Mouse (Mus musculus) midbrain, embryonic 14.5 days (tissue): ENCODE results near the gene Tbrg1. TPM values are rescaled to one million over a fixed set of nuclear protein-coding genes. Genes with fewer than 3 reads are reported as not detected.

Source experiments
- ATAC-seq: fragments of 200-750 bp; cut with Nextera tagmentation; 2 replicates; pipeline ENCODE4 v1.8.0; 2017; ENCODE audit warnings: moderate number of reproducible peaks, moderate library complexity; ENCODE audit not compliant: low FRiP score, low TSS enrichment
- DNase-seq: peaks from one replicate; pipeline ENCODE4 v3.0.0-alpha.2; 2015
- H3K27ac ChIP-seq: fragments of 300-500 bp; sonication (generic); replicated peaks from 2 replicates; pipeline ENCODE4 v1.5.1; 2014; ENCODE audit warnings: mild to moderate bottlenecking, low read depth, low read length, moderate library complexity
- H3K27me3 ChIP-seq: fragments of 300-500 bp; sonication (generic); 2 replicates; pipeline ENCODE4 v1.6.1; 2014; ENCODE audit warnings: low read length, control low read depth, mixed read lengths; ENCODE audit not compliant: control insufficient read depth, insufficient read depth
- H3K36me3 ChIP-seq: fragments of 300-500 bp; sonication (generic); 2 replicates; pipeline ENCODE4 v1.6.1; 2014; ENCODE audit warnings: low read length, control low read depth; ENCODE audit not compliant: control insufficient read depth, insufficient read depth
- H3K4me1 ChIP-seq: fragments of 300-500 bp; sonication (generic); 2 replicates; pipeline ENCODE4 v1.6.1; 2014; ENCODE audit warnings: mild to moderate bottlenecking, antibody characterized with exemption, low read length, control low read depth; ENCODE audit not compliant: control insufficient read depth, insufficient read depth
- H3K4me2 ChIP-seq: fragments of 300-500 bp; sonication (generic); 2 replicates; pipeline ENCODE4 v1.6.1; 2014; ENCODE audit warnings: mild to moderate bottlenecking, low read length, moderate library complexity
- H3K4me3 ChIP-seq: fragments of 300-500 bp; sonication (generic); replicated peaks from 2 replicates; pipeline ENCODE4 v1.5.1; 2014; ENCODE audit warnings: low read depth, low read length
- H3K9ac ChIP-seq: fragments of 300-500 bp; sonication (generic); replicated peaks from 2 replicates; pipeline ENCODE4 v1.6.1; 2014; ENCODE audit warnings: mild to moderate bottlenecking, low read length, moderate library complexity
- H3K9me3 ChIP-seq: fragments of 300-500 bp; sonication (generic); 2 replicates; pipeline ENCODE4 v1.6.1; 2016; ENCODE audit warnings: low read length, control low read depth, mixed read lengths; ENCODE audit not compliant: control insufficient read depth
- WGBS: fragments of 180-500 bp; shearing (Covaris S2); extraction: QIAGEN DNeasy Blood & Tissue Kit; methylation state at CpG from one replicate; pipeline ENCODE4 v1.1.7; 2014; 5-methylcytosine and 5-hydroxymethylcytosine counted together
- polyA plus RNA-seq: library from polyadenylated mRNA; unstranded; fragments of >200 nt; fragmentation: Nextera tagmentation; extraction: Ambion mirVana; gene quantifications from 2 replicates; pipeline ENCODE4 v1.2.1, GENCODE M21; 2014

Gene Tbrg1
- 89.5 and 91.6 TPM in 2 replicates for polyA plus RNA-seq

DNA sequence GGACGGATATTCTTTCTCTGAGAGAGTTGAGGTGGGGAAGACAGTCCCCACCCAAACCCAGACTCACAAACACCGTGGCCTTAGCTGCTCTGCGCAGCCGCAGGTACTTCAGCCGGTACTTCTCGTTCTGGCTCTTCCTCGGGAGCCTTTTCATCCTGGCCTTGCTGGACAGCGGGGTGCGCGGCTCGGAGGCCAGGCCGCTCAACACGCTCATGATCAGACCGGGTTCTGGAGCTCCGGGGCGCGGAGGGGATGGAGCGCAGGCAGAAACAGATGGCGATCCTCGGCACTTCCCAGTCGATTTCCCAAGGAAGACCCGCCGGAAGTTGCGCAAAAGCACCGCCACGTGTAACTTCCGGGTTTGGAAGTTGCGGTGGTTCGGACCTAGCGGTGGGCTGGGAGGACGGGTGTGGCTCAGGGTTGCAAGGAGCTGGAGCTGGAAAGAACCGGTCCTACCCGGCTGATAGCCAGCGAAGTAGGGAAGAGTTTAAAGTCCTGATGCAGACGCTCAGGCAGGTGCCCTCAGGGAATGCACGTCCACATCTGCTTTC lies at the start of gene Tbrg1:
Gene Tbrg1 (minus strand): TSS at position 382 of the 551 bp plus-strand sequence.
- H3K4me1 ChIP-seq: peaks cover 12% of the 10 kb centered on the region
- under 1% methylated on average over 36 of the region's 36 CpGs for WGBS
- peak within 1 kb of the TSS; percentile 93 for H3K4me3 ChIP-seq
- no peaks in the 10 kb centered on the region for H3K27me3 ChIP-seq
- DNase-seq: peak; percentile 89
- H3K9ac ChIP-seq: peak within 1 kb of the TSS; percentile 81
- ATAC-seq: peak; percentile 85
- H3K27ac ChIP-seq: peak within 1 kb of the TSS; percentile 77
- no peaks in the 10 kb centered on the region for H3K9me3 ChIP-seq
- H3K36me3 ChIP-seq: peaks cover 26% of the 10 kb centered on the region
- peak within 1 kb of the TSS; percentile 90 for H3K4me2 ChIP-seq

DNA sequence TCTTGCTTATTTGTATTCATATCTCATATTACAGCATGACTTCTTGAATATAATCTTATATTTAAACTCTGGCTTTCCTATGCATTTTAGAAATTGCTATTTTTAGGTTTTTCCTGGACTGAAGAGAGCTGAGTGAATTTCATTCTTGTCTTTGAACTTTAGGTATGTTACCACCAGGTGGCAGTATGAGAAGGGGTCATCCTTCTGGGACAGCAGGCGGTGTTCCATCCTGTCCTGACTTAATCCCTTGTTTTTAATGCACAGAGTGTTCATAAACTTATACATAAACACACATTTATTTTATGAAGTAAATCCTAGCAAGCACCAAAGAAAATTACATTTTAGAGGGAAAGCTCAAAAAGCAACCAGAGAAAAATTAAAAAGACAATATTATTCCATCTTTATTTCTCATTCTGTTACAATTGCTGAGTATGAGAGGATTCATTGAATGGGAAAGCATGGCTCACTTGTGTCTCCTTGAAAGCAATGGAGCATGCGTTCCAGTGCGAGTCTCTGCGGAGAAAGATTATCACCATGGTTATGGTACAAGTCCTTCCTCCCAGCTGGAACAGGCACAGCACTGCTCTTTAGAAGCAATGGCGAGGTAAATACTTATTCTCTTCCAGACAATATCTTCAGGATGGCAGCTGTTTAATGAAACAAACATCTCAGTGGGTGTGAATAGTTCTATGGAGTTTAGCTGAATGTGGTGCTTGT lies 33.0 kb upstream of the Tbrg1 start:
- WGBS: 13% methylated on average over 5 of the region's 5 CpGs
- ATAC-seq (no peak), DNase-seq (peak; percentile 80)
- H3K9me3 ChIP-seq: no peaks in the 10 kb centered on the region
- no peak overlapping the region for H3K9ac ChIP-seq
- H3K4me3 ChIP-seq: no peak overlapping the region
- H3K4me2 ChIP-seq: no peak overlapping the region
- H3K36me3 ChIP-seq: no peaks in the 10 kb centered on the region
- H3K27me3 ChIP-seq: no peaks in the 10 kb centered on the region
- H3K27ac ChIP-seq: no peak overlapping the region
- no peaks in the 10 kb centered on the region for H3K4me1 ChIP-seq

DNA sequence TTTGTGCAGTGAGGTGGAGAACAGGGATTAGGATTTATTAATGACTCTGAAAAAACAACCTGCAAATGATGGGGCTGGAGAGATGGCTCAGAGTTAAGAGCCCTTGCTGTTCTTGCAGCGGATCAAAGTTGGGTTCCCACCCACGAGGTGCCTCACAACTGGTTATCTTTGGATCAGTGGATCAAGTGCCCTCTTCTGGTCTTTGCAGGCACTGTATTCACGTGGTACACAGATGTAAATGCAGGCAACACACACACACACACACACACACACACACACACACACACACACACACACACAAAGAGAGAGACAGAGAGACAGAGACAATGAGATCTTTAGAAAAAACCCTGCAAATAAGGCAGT lies 30.8 kb upstream of the Tbrg1 start:
- 39% methylated on average over 3 of the region's 3 CpGs for WGBS
- peak; percentile 20; the same call in 1 of the 2 replicates for ATAC-seq
- Histone ChIP-seq H3K4me3 (no peak overlapping the region), H3K9ac (no peak overlapping the region), H3K9me3 (no peaks in the 10 kb centered on the region), H3K4me2 (no peak overlapping the region), H3K27ac (no peak overlapping the region), H3K27me3 (no peaks in the 10 kb centered on the region), H3K4me1 (no peaks in the 10 kb centered on the region), H3K36me3 (no peaks in the 10 kb centered on the region)
- peak; percentile 40 for DNase-seq

DNA sequence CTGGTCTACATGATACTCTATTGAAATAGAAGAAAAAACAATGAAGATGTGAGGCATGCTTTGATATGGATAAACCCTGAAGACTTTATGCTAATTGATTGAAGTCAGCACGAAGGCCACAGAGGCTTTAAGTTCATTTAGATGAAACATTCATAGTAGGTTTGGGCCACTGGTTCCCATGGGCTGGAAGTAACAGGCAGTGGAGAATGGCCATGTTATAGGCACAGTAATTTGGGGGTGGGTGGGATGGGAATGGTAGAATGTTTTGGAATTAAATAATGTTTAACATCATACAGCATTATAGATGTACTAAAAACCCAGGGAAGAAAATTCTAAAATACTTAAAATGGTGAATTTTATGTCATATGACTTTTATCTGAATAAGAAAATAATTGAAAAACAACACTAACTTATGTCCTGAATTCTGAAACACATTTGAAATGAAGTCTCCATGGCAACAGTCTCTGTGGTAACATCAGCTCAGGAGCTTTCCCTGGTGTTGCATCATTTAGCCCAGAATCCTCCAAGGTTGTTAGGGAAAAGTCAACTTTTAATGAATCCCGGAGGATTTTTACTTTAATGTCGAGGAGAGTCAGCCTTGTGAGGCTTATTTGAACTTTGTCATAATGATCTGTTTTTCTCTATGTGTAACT lies 30.3 kb upstream of the Tbrg1 start:
- Histone ChIP-seq H3K27me3 (no peaks in the 10 kb centered on the region), H3K36me3 (no peaks in the 10 kb centered on the region), H3K27ac (no peak overlapping the region), H3K4me3 (no peak overlapping the region), H3K4me1 (no peaks in the 10 kb centered on the region), H3K9ac (no peak overlapping the region), H3K9me3 (no peaks in the 10 kb centered on the region), H3K4me2 (no peak overlapping the region)
- ATAC-seq (peak; percentile 43; the same call in 1 of the 2 replicates), DNase-seq (peak; percentile 74)
- 59% methylated on average over 3 of the region's 3 CpGs for WGBS

DNA sequence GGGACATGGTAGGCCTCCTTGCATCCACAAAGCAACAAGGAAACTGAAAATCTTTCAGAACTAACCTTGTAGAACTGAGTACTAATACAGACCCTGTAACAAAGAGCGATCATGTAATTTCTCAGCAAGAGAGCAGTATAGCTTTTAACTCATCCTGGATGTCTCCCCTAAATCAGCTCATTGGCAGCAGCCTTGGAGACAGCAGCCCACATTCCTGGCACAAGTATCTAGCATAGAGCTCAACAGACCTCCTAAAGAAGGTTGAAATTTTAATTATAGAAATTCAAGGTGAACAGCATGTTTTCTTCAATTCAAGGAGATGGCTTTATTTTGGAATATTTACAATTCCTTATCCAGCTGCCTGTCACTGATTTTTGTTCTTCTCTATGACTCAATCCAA lies 24.0 kb upstream of the Tbrg1 start:
- no peaks in the 10 kb centered on the region for H3K36me3 ChIP-seq
- H3K9ac ChIP-seq: no peak overlapping the region
- H3K4me2 ChIP-seq: no peak overlapping the region
- no peaks in the 10 kb centered on the region for H3K4me1 ChIP-seq
- DNase-seq (no peak), ATAC-seq (no peak)
- no peaks in the 10 kb centered on the region for H3K9me3 ChIP-seq
- H3K27me3 ChIP-seq: no peaks in the 10 kb centered on the region
- no peak overlapping the region for H3K27ac ChIP-seq
- 90% methylated on average over 1 of the region's 1 CpGs for WGBS
- H3K4me3 ChIP-seq: no peak overlapping the region

DNA sequence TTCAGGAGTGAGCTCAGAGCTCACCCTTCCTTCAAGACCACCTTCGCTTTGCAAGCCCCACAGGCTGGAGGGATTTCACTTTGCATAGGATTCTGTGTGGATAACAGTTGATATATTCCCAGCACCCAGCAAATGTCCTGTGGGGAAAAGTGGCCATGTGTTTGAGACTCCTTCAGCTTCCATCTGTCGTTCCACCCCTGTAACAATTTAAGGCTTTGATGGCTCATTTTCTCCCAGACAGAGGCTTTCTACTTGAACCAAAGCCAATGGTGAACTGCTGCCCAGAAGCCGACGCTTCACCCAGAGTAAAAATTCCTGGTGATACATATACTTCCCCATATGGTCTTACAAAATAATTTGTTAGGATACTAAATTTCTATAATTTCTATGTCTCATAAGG lies 18.2 kb upstream of the Tbrg1 start:
- Histone ChIP-seq H3K36me3 (no peaks in the 10 kb centered on the region), H3K4me2 (no peak overlapping the region), H3K4me3 (no peak overlapping the region), H3K27me3 (no peaks in the 10 kb centered on the region), H3K4me1 (no peaks in the 10 kb centered on the region), H3K9ac (no peak overlapping the region), H3K9me3 (no peaks in the 10 kb centered on the region), H3K27ac (no peak overlapping the region)
- WGBS: 89% methylated on average over 4 of the region's 4 CpGs
- DNase-seq: no peak
- no peak for ATAC-seq

DNA sequence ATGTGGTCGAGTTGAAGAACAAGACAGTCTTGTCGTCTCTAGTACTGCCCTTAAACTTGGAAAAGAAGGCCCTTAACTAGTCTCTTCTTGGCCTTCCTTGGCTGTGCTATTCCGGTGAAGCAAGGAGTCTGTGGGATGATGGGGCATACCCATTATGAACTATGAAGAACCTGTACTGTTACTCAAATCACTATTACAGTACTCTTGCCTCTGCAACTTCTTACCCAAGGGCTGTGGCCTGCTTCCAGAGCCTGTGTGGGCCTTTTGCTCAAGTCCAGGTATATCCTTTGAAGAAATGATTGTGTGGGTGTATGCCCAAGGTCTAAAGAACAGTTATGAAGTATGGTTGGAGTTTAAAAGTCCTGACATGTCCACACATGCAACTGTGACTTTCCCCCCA lies 13.1 kb upstream of the Tbrg1 start:
- Histone ChIP-seq H3K27me3 (no peaks in the 10 kb centered on the region), H3K4me3 (no peak overlapping the region), H3K9ac (no peak overlapping the region), H3K4me2 (no peak overlapping the region), H3K36me3 (no peaks in the 10 kb centered on the region), H3K9me3 (no peaks in the 10 kb centered on the region), H3K4me1 (no peaks in the 10 kb centered on the region), H3K27ac (no peak overlapping the region)
- DNase-seq (no peak), ATAC-seq (no peak)
- WGBS: 93% methylated on average over 3 of the region's 3 CpGs

DNA sequence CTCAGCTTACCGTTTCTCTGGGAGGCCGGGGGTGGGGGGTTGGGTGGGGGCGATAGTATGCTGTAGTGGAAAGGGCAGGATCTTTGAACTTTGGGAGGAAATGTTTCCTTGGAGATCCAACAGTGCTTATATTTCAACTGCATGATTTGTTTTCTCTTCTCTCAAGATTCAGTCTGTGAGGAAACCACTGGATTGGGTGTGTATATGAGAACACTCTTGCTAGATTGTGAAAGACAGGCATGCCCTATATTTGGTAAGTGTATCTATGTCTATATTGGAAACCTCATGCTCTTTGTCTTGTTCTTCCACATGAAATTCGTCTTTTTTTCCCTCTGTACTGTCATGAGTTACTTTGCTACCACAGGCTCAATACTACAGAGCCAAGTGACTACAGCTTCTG lies 12.6 kb upstream of the Tbrg1 start:
- Histone ChIP-seq H3K4me2 (no peak overlapping the region), H3K9ac (no peak overlapping the region), H3K36me3 (no peaks in the 10 kb centered on the region), H3K27me3 (no peaks in the 10 kb centered on the region), H3K9me3 (no peaks in the 10 kb centered on the region), H3K4me1 (no peaks in the 10 kb centered on the region), H3K4me3 (no peak overlapping the region), H3K27ac (no peak overlapping the region)
- DNase-seq (no peak), ATAC-seq (no peak)
- 83% methylated on average over 4 of the region's 4 CpGs for WGBS

DNA sequence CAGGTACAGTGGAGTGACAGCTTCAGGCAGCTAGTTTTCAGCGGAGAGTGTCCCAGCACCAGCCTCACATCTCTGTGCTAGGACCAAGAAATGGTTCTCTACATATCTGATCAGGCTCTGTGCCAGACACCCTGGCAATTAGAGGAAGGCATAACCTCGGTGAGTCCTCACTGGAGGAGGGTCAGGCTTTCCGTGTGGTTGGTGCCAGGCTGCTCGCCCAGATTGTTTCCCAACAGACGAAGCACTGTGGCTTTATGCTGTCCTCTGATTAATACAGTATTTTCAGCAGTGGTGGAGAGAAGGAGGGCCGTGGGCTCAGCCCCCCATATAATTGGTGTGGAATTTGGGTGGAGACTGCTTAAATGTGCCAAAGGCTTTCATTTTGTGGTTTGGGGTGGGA lies 12.0 kb upstream of the Tbrg1 start, which contains the start of gene Panx3:
Gene Panx3 (minus strand): TSS at position 121 of the 400 bp plus-strand sequence.
- no peak for ATAC-seq
- Histone ChIP-seq H3K4me2 (no peak within 1 kb of the TSS), H3K36me3 (no peaks in the 10 kb centered on the region), H3K9me3 (no peaks in the 10 kb centered on the region), H3K4me1 (no peaks in the 10 kb centered on the region), H3K4me3 (no peak within 1 kb of the TSS), H3K27ac (no peak within 1 kb of the TSS), H3K9ac (no peak within 1 kb of the TSS), H3K27me3 (no peaks in the 10 kb centered on the region)
- WGBS: 76% methylated on average over 6 of the region's 6 CpGs
- DNase-seq: no peak
